Comparison of ENCODE assay signal across 8 mouse cellular contexts in the genomic region with DNA sequence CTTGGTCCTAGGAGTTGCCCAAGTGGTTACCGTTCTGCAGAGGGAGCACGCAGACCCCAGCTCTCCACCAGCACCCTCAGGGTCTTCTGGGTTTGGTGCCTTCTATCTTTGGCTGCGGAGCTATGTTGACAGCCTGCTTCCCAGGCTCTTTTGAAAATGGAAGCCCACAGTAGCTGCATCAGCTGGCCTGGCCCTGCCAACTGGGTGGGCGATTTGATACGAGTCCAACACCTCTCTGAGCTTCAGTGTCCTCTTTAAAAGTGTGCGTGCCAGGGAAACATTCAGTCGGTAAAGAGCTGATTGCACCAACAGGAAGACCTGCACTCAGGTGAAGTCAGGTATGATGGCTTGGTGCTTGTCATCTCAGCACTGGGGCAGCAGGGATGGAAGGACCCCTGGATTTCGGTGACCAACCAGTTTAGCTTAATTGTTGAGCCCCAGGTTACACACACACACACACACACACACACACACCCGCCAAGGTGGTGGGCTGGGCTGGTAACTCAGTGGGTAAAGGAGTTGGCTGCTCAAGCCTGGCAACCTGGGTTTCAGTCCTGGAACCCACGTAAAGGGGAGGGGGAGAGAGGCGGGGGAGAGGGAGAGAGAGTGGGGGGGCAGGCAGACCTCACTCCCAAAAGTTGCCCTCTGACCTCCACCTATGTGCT. TPM values are rescaled to one million over a fixed set of nuclear protein-coding genes. Genes with fewer than 3 reads are reported as not detected.
DNase-seq lines count a peak whose midpoint lies in the region; ATAC-seq lines count a peak whose summit lies in the region.
"Had no signal": no experiment of that assay in that cellular context is flagged by ENCODE, and none has a peak within 500 bp of the region (broad histone marks: within the 10 kb centered on the region; RNA-seq: fewer than 3 reads in every experiment).

No protein-coding gene starts in this region.

- 84% methylated on average over 11 of the region's 11 CpGs for WGBS in kidney, embryonic 14.5 days
- 80% methylated on average over 11 of the region's 11 CpGs for WGBS in embryonic facial prominence, embryonic 15.5 days
- WGBS in hindbrain, embryonic 14.5 days: 82% methylated on average over 11 of the region's 11 CpGs
- 88% methylated on average over 11 of the region's 11 CpGs for WGBS in midbrain, embryonic 14.5 days

- H3K27me3 ChIP-seq in kidney, embryonic 14.5 days (ENCODE audit: control insufficient read depth, insufficient read depth, low read length): no peaks in the 10 kb centered on the region
- H3K27me3 ChIP-seq in embryonic facial prominence, embryonic 15.5 days: no peaks in the 10 kb centered on the region
- H3K27me3 ChIP-seq in hindbrain, embryonic 14.5 days (ENCODE audit: control insufficient read depth, insufficient read depth, low read length): no peaks in the 10 kb centered on the region
- H3K27me3 ChIP-seq in midbrain, embryonic 14.5 days (ENCODE audit: control insufficient read depth, insufficient read depth, low read length): no peaks in the 10 kb centered on the region

- no peak for ATAC-seq in kidney, embryonic 14.5 days (ENCODE audit: low FRiP score, low TSS enrichment)
- ATAC-seq in embryonic facial prominence, embryonic 15.5 days (ENCODE audit: insufficient number of reproducible peaks, low FRiP score, low TSS enrichment, low read depth): no peak
- no peak for ATAC-seq in hindbrain, embryonic 14.5 days (ENCODE audit: low FRiP score)
- no peak for ATAC-seq in midbrain, embryonic 14.5 days (ENCODE audit: low FRiP score, low TSS enrichment)

- H3K4me2 ChIP-seq in kidney, embryonic 14.5 days (replicated peaks; ENCODE audit: low read depth, low read length): no peak overlapping the region
- H3K4me2 ChIP-seq in embryonic facial prominence, embryonic 15.5 days (replicated peaks): no peak overlapping the region
- H3K4me2 ChIP-seq in hindbrain, embryonic 14.5 days (replicated peaks): no peak overlapping the region
- no peak overlapping the region for H3K4me2 ChIP-seq in midbrain, embryonic 14.5 days (ENCODE audit: low read length)

- H3K36me3 ChIP-seq in kidney, embryonic 14.5 days (ENCODE audit: control insufficient read depth, insufficient read depth, low read length): 0 out of 2 replicates have a peak, but pooled peaks cover 3% of the 10 kb centered on the region
- no peaks in the 10 kb centered on the region for H3K36me3 ChIP-seq in embryonic facial prominence, embryonic 15.5 days
- no peaks in the 10 kb centered on the region for H3K36me3 ChIP-seq in hindbrain, embryonic 14.5 days (replicated peaks; ENCODE audit: control insufficient read depth, insufficient read depth)
- no peaks in the 10 kb centered on the region for H3K36me3 ChIP-seq in midbrain, embryonic 14.5 days (ENCODE audit: control insufficient read depth, insufficient read depth, low read length)

- no peak overlapping the region for H3K9ac ChIP-seq in kidney, embryonic 14.5 days (ENCODE audit: low read depth, low read length)
- no peak overlapping the region for H3K9ac ChIP-seq in embryonic facial prominence, embryonic 15.5 days
- H3K9ac ChIP-seq in hindbrain, embryonic 14.5 days: peak overlapping the region; percentile 35; the same call in 1 of the 2 replicates
- no peak overlapping the region; the same call in 1 of the 2 replicates for H3K9ac ChIP-seq in midbrain, embryonic 14.5 days (replicated peaks; ENCODE audit: low read length)

- peaks cover 89% of the 10 kb centered on the region for H3K4me1 ChIP-seq in kidney, embryonic 14.5 days (ENCODE audit: control insufficient read depth, insufficient read depth, low read length)
- peaks cover 77% of the 10 kb centered on the region for H3K4me1 ChIP-seq in embryonic facial prominence, embryonic 15.5 days
- H3K4me1 ChIP-seq in hindbrain, embryonic 14.5 days (replicated peaks; ENCODE audit: control insufficient read depth, insufficient read depth, low read length): peaks cover 91% of the 10 kb centered on the region
- peaks cover 77% of the 10 kb centered on the region for H3K4me1 ChIP-seq in midbrain, embryonic 14.5 days (ENCODE audit: control insufficient read depth, insufficient read depth, low read length)

- H3K4me3 ChIP-seq in kidney, embryonic 14.5 days (ENCODE audit: low read length): no peak overlapping the region
- no peak overlapping the region for H3K4me3 ChIP-seq in embryonic facial prominence, embryonic 15.5 days (replicated peaks)
- H3K4me3 ChIP-seq in hindbrain, embryonic 14.5 days (replicated peaks; ENCODE audit: low read length): no peak overlapping the region
- H3K4me3 ChIP-seq in midbrain, embryonic 14.5 days (replicated peaks; ENCODE audit: low read depth, low read length): no peak overlapping the region

- H3K9me3 ChIP-seq in kidney, embryonic 14.5 days (ENCODE audit: control insufficient read depth, low read length): no peaks in the 10 kb centered on the region
- no peaks in the 10 kb centered on the region for H3K9me3 ChIP-seq in embryonic facial prominence, embryonic 15.5 days (replicated peaks)
- no peaks in the 10 kb centered on the region for H3K9me3 ChIP-seq in hindbrain, embryonic 14.5 days (ENCODE audit: control insufficient read depth, low read length)
- H3K9me3 ChIP-seq in midbrain, embryonic 14.5 days (ENCODE audit: control insufficient read depth, low read length): no peaks in the 10 kb centered on the region

- DNase-seq in kidney, adult 8-10 months: no peak
- DNase-seq in hindbrain, embryonic 14.5 days (ENCODE audit: low spot score): no peak
- no peak for DNase-seq in midbrain, embryonic 14.5 days
- no peak for DNase-seq in urinary bladder, postnatal 4 days (ENCODE audit: low spot score in 2 of 2)
- DNase-seq in right cerebral cortex, postnatal 36 days (ENCODE audit: low spot score in 2 of 2): no peak
- DNase-seq: layer of hippocampus, postnatal 36 days had no signal

- peak overlapping the region; percentile 65; the same call in 1 of the 2 replicates for H3K27ac ChIP-seq in kidney, embryonic 14.5 days (ENCODE audit: low read depth, low read length)
- H3K27ac ChIP-seq in embryonic facial prominence, embryonic 15.5 days (replicated peaks): peak overlapping the region; percentile 48; the same call in 1 of the 2 replicates
- H3K27ac ChIP-seq in hindbrain, embryonic 14.5 days: peak overlapping the region; percentile 52
- peak overlapping the region; percentile 53 for H3K27ac ChIP-seq in midbrain, embryonic 14.5 days (replicated peaks; ENCODE audit: low read depth, low read length)

RNA-seq across cellular contexts. Expression of a gene that starts 22.8 kb away (rescaled TPM):
- 43.3 and 57.3 TPM in 2 replicates for polyA plus RNA-seq in kidney, embryonic 14.5 days (2014; fragmentation: Nextera tagmentation; extraction: Ambion mirVana)
- 38.7 and 40.1 TPM in 2 replicates for polyA plus RNA-seq in embryonic facial prominence, embryonic 15.5 days (2015; fragmentation: Nextera tagmentation; extraction: Ambion mirVana)
- 70.0 and 70.6 TPM in 2 replicates for polyA plus RNA-seq in hindbrain, embryonic 14.5 days (2014; fragmentation: Nextera tagmentation; extraction: Ambion mirVana)
- 73.1 and 91.0 TPM in 2 replicates for polyA plus RNA-seq in midbrain, embryonic 14.5 days (2014; fragmentation: Nextera tagmentation; extraction: Ambion mirVana)
